Mouse (Mus musculus): Measurements from ENCODE around the gene Ccr10. TPM values are rescaled to one million over a fixed set of nuclear protein-coding genes. Genes with fewer than 3 reads are reported as not detected.

The Ccr10 gene
- polyA plus RNA-seq, 1 experiment from 2014 or later = 0.31 TPM

- no peaks in the 10 kb centered on the region for H3K36me3 ChIP-seq (replicated peaks)
- ATAC-seq (replicated peaks) = no peak
- peak overlapping the region; percentile 66; the same call in 1 of the 2 replicates for H3K27ac ChIP-seq
These were observed 433 bp upstream of the Ccr10 start for GRCm38 (mm10) chr11:101175636-101176116.

GRCm38 (mm10) chr11:101174389-101174745 is 876 bp downstream of the Ccr10 start:
- 18% methylated on average over 9 of the region's 9 CpGs for WGBS
- H3K4me3 ChIP-seq = peak overlapping the region; percentile 27
- peak overlapping the region; percentile 57 for H3K4me2 ChIP-seq
- no peak for ATAC-seq (replicated peaks)
- peaks cover 25% of the 10 kb centered on the region for H3K27me3 ChIP-seq (replicated peaks)
- peak overlapping the region; percentile 37; the same call in 1 of the 2 replicates for H3K9ac ChIP-seq
- peak overlapping the region; percentile 55; the same call in 1 of the 2 replicates for H3K27ac ChIP-seq
- no peaks in the 10 kb centered on the region for H3K36me3 ChIP-seq (replicated peaks)
- peaks cover 80% of the 10 kb centered on the region for H3K4me1 ChIP-seq
- no peaks in the 10 kb centered on the region for H3K9me3 ChIP-seq

More at GRCm38 (mm10) chr11:101175636-101176116, 433 bp upstream of the Ccr10 start:
- peak overlapping the region; percentile 46 for H3K9ac ChIP-seq
- peak overlapping the region; percentile 57 for H3K4me2 ChIP-seq
- no peaks in the 10 kb centered on the region for H3K9me3 ChIP-seq
- H3K27me3 ChIP-seq (replicated peaks) = peaks cover 25% of the 10 kb centered on the region
- peaks cover 67% of the 10 kb centered on the region for H3K4me1 ChIP-seq
- WGBS = 8% methylated on average over 11 of the region's 11 CpGs
- H3K4me3 ChIP-seq = peak overlapping the region; percentile 43

- peaks cover 29% of the 10 kb centered on the region for H3K27me3 ChIP-seq (replicated peaks)
- peak overlapping the region; percentile 45 for H3K27ac ChIP-seq
- WGBS = 1% methylated on average over 61 of the region's 61 CpGs
- peak overlapping the region; percentile 57 for H3K4me2 ChIP-seq
- peak overlapping the region; percentile 27 for H3K4me3 ChIP-seq
- no peaks in the 10 kb centered on the region for H3K36me3 ChIP-seq (replicated peaks)
- H3K4me1 ChIP-seq = peaks cover 86% of the 10 kb centered on the region
- H3K9ac ChIP-seq = peak overlapping the region; percentile 37; the same call in 1 of the 2 replicates
- ATAC-seq (replicated peaks) = peak; percentile 31; the same call in 1 of the 2 replicates
- no peaks in the 10 kb centered on the region for H3K9me3 ChIP-seq
These were observed 1.4 kb downstream of the Ccr10 start for GRCm38 (mm10) chr11:101173631-101174388.

- Histone ChIP-seq H3K9me3 (no peaks in the 10 kb centered on the region), H3K4me2 (peak overlapping the region; percentile 57), H3K4me1 (peaks cover 86% of the 10 kb centered on the region), H3K9ac (no peak overlapping the region), H3K27me3 (replicated peaks) (peaks cover 31% of the 10 kb centered on the region), H3K36me3 (replicated peaks) (no peaks in the 10 kb centered on the region), H3K4me3 (no peak overlapping the region), H3K27ac (no peak overlapping the region)
- ATAC-seq (replicated peaks) = no peak
- 5% methylated on average over 11 of the region's 11 CpGs for WGBS
These were observed 2.1 kb downstream of the Ccr10 start for GRCm38 (mm10) chr11:101173112-101173511.

GRCm38 (mm10) chr11:101172434-101172815 is 2.8 kb downstream of the Ccr10 start:
- Histone ChIP-seq H3K4me2 (peak overlapping the region; percentile 88), H3K27ac (peak overlapping the region; percentile 83), H3K4me3 (peak overlapping the region; percentile 53), H3K9ac (peak overlapping the region; percentile 46), H3K9me3 (no peaks in the 10 kb centered on the region), H3K36me3 (replicated peaks) (peaks cover under 1% of the 10 kb centered on the region; the same call in 1 of the 2 replicates), H3K27me3 (replicated peaks) (peaks cover 31% of the 10 kb centered on the region), H3K4me1 (peaks cover 80% of the 10 kb centered on the region)
- no peak for ATAC-seq (replicated peaks)
- 11% methylated on average over 5 of the region's 5 CpGs for WGBS

GRCm38 (mm10) chr11:101171721-101172433 is 3.4 kb downstream of the Ccr10 start:
- WGBS = under 1% methylated on average over 31 of the region's 31 CpGs
- Histone ChIP-seq H3K9me3 (no peaks in the 10 kb centered on the region), H3K27me3 (replicated peaks) (peaks cover 31% of the 10 kb centered on the region), H3K27ac (peak overlapping the region; percentile 83), H3K9ac (peak overlapping the region; percentile 46), H3K36me3 (replicated peaks) (peaks cover 5% of the 10 kb centered on the region; the same call in 1 of the 2 replicates), H3K4me2 (peak overlapping the region; percentile 88), H3K4me1 (peaks cover 74% of the 10 kb centered on the region), H3K4me3 (peak overlapping the region; percentile 53)
- ATAC-seq (replicated peaks) = peak; percentile 57

- Histone ChIP-seq H3K36me3 (replicated peaks) (peaks cover 5% of the 10 kb centered on the region; the same call in 1 of the 2 replicates), H3K4me3 (peak within 1 kb of the TSS; percentile 84), H3K27me3 (replicated peaks) (peaks cover 38% of the 10 kb centered on the region), H3K9me3 (no peaks in the 10 kb centered on the region), H3K27ac (peak within 1 kb of the TSS; percentile 83), H3K4me1 (peaks cover 68% of the 10 kb centered on the region), H3K9ac (peak within 1 kb of the TSS; percentile 64), H3K4me2 (peak within 1 kb of the TSS; percentile 88)
- peak; percentile 96 for ATAC-seq (replicated peaks)
- WGBS = under 1% methylated on average over 47 of the region's 50 CpGs
These were observed 4.2 kb downstream of the Ccr10 start, which contains the start of gene Plekhh3 for GRCm38 (mm10) chr11:101170811-101171610. Gene Plekhh3 (minus strand): TSS chr11:101171351.

- under 1% methylated on average over 35 of the region's 35 CpGs for WGBS
- no peak for ATAC-seq (replicated peaks)
- peaks cover 44% of the 10 kb centered on the region for H3K27me3 ChIP-seq (replicated peaks)
- H3K4me3 ChIP-seq = peak within 1 kb of the TSS; percentile 84
- peak within 1 kb of the TSS; percentile 64 for H3K9ac ChIP-seq
- H3K9me3 ChIP-seq = no peaks in the 10 kb centered on the region
- peak within 1 kb of the TSS; percentile 81 for H3K27ac ChIP-seq
- H3K4me1 ChIP-seq = peaks cover 64% of the 10 kb centered on the region
- H3K36me3 ChIP-seq (replicated peaks) = peaks cover 5% of the 10 kb centered on the region; the same call in 1 of the 2 replicates
- H3K4me2 ChIP-seq = peak within 1 kb of the TSS; percentile 88
These were observed 4.9 kb downstream of the Ccr10 start, which contains the start of gene Cntnap1 for GRCm38 (mm10) chr11:101170354-101170810. Gene Cntnap1 (plus strand): TSS chr11:101170523.

GRCm38 (mm10) chr11:101169301-101170107 is 5.7 kb downstream of the Ccr10 start:
- Histone ChIP-seq H3K36me3 (replicated peaks) (peaks cover 5% of the 10 kb centered on the region; the same call in 1 of the 2 replicates), H3K27me3 (replicated peaks) (peaks cover 47% of the 10 kb centered on the region), H3K4me3 (peak overlapping the region; percentile 84), H3K4me2 (peak overlapping the region; percentile 88), H3K9ac (peak overlapping the region; percentile 64; the same call in 1 of the 2 replicates), H3K27ac (no peak overlapping the region), H3K9me3 (no peaks in the 10 kb centered on the region), H3K4me1 (peaks cover 58% of the 10 kb centered on the region)
- no peak for ATAC-seq (replicated peaks)
- WGBS = 16% methylated on average over 17 of the region's 17 CpGs

GRCm38 (mm10) chr11:101168301-101168980 is 6.8 kb downstream of the Ccr10 start:
- Histone ChIP-seq H3K4me3 (0 out of 2 replicates have a peak overlapping the region, but pooled peaks have one; percentile 84), H3K9ac (no peak overlapping the region), H3K27me3 (replicated peaks) (peaks cover 58% of the 10 kb centered on the region), H3K4me1 (peaks cover 54% of the 10 kb centered on the region), H3K36me3 (replicated peaks) (peaks cover 11% of the 10 kb centered on the region; the same call in 1 of the 2 replicates), H3K4me2 (peak overlapping the region; percentile 88; the same call in 1 of the 2 replicates), H3K9me3 (no peaks in the 10 kb centered on the region), H3K27ac (no peak overlapping the region)
- 63% methylated on average over 18 of the region's 18 CpGs for WGBS
- ATAC-seq (replicated peaks) = no peak
